Mouse (Mus musculus): ENCODE data around the gene Tmem117.

DNA sequence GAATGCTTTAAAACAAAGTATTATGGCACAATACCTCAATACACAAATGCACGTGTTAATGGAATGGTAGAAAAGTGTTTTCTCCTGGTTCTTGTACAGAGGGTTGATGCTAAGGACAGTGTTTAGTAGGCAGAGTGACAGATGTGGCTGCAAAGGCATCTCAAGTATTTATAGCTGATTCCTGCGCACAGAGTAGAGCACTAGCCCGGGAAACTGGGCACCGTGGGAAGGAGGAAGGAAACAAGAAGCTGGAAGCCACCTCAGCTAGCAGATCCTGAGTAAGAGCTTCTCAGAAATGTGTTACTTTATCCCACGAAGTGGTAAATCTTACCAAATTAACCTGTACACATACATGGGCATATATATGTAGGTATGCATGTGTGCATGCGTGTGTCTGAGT, 395.4 kb downstream of the Tmem117 start:
- TF ChIP-seq GATA1 (IDR thresholded peaks at IDR 0.05; ENCODE audit: borderline replicate concordance, low read length) (no peak), FLI1 (IDR thresholded peaks at IDR 0.05; ENCODE audit: low read length) (no peak)
